Mouse (Mus musculus) kidney, adult 2 months (tissue): ENCODE results near the gene Leng1.

ENCODE experiments used
- CTCF ChIP-seq: fragments of 200-500 bp; conservative IDR thresholded peaks from 2 replicates; pipeline ENCODE4 v1.5.1; 2011; ENCODE audit warnings: low read depth, mild to moderate bottlenecking, control low read depth, low read length, moderate library complexity, mixed read lengths; ENCODE audit not compliant: insufficient read depth, insufficient read length
- POLR2A ChIP-seq: fragments of 200-500 bp; IDR thresholded peaks from one replicate; pipeline ENCODE4 v1.6.1; 2011; ENCODE audit warnings: low read depth, low read length, control low read depth

- TF ChIP-seq CTCF (no peak), POLR2A (no peak)
These were observed 36.6 kb downstream of the Leng1 start for GRCm38 (mm10) chr7:3629030-3629429.
